Mouse (Mus musculus): ENCODE data around the gene Zw10. TPM values are rescaled to one million over a fixed set of nuclear protein-coding genes. Genes with fewer than 3 reads are reported as not detected.

Gene Zw10
- total and polyA plus RNA-seq, 3 experiments = 26.5 to 31.0 TPM; not detected in 1

DNA sequence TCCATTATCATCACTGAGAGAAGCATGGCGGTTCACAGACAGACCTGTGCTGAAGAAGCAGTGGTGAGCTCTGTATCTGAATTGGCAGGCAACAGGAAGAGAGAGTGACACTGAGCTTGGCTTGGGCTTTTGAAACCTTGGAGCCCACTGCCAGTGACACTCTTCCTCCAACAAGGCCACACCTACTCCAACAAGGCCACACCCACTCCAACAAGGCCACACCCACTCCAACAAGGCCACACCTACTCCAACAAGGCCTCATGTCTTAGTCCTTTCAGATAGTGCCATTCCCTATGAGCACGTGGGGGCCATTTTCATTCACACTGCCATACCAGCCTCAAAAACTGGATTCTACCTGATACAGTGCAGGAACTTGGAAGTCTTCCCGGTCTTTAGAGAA, 43.5 kb downstream of the Zw10 start:
- no peaks in the 10 kb centered on the region for H3K36me3 ChIP-seq (ENCODE audit: control insufficient read depth in 1 of 2, insufficient read depth in 2 of 2, low read length in 2 of 2)
- no peaks in the 10 kb centered on the region for H3K27me3 ChIP-seq (ENCODE audit: control insufficient read depth in 1 of 2, insufficient read depth in 2 of 2, low read length in 2 of 2)
- H3K79me2 ChIP-seq (ENCODE audit: control insufficient read depth, insufficient read depth, low read length, poor library complexity) = no peaks in the 10 kb centered on the region
- H3K4me1 ChIP-seq (ENCODE audit: control insufficient read depth in 1 of 2, insufficient read depth in 2 of 2, low read length in 2 of 2) = peaks cover 2 to 5% of the 10 kb centered on the region in 2 experiments; a peak in 3 of 4 replicates
- H3K9me3 ChIP-seq (replicated peaks; ENCODE audit: insufficient read depth, low read length) = no peaks in the 10 kb centered on the region
- TF ChIP-seq E2F4 (IDR thresholded peaks at IDR 0.05; ENCODE audit: borderline replicate concordance, low read depth, low read length) = no peak
- no peak for TF ChIP-seq CHD2 (IDR thresholded peaks at IDR 0.05; ENCODE audit: low read length)
- no peak for TF ChIP-seq CTCF (IDR thresholded peaks at IDR 0.05 in 2 of 3, conservative IDR thresholded peaks at IDR 0.05 in 1 of 3; ENCODE audit: control insufficient read depth in 1 of 3, insufficient read depth in 1 of 3, low read depth in 2 of 3, low read length in 3 of 3, poor library complexity in 1 of 3, severe bottlenecking in 1 of 3)
- TF ChIP-seq ELF1 (IDR thresholded peaks at IDR 0.05; ENCODE audit: low read depth, low read length) = no peak
- TF ChIP-seq TAL1 (IDR thresholded peaks at IDR 0.05; ENCODE audit: low read length) = no peak
- TF ChIP-seq TCF12 (IDR thresholded peaks at IDR 0.05; ENCODE audit: low read depth, low read length) = no peak
- TF ChIP-seq RCOR1 (IDR thresholded peaks at IDR 0.05; ENCODE audit: low read depth, low read length) = no peak
- TF ChIP-seq USF2 (IDR thresholded peaks at IDR 0.05; ENCODE audit: borderline replicate concordance in 1 of 2, insufficient read depth in 1 of 2, low read depth in 1 of 2, low read length in 2 of 2) = no peak
- no peak for TF ChIP-seq ZNF384 (IDR thresholded peaks at IDR 0.05; ENCODE audit: low read depth, low read length)
- TF ChIP-seq ZC3H11A (IDR thresholded peaks at IDR 0.05; ENCODE audit: low read depth, low read length) = no peak
- TF ChIP-seq TBP (IDR thresholded peaks at IDR 0.05; ENCODE audit: low read depth, low read length) = no peak
- TF ChIP-seq USF1 (IDR thresholded peaks at IDR 0.05; ENCODE audit: low read depth, low read length) = no peak
- no peak for TF ChIP-seq MYB (IDR thresholded peaks at IDR 0.05; ENCODE audit: low read depth, low read length)
- TF ChIP-seq JUND (IDR thresholded peaks at IDR 0.05; ENCODE audit: low read depth, low read length) = no peak
- no peak for TF ChIP-seq MAZ (IDR thresholded peaks at IDR 0.05; ENCODE audit: low read depth, low read length)
- no peak for TF ChIP-seq KAT2A (conservative IDR thresholded peaks at IDR 0.05; ENCODE audit: low read depth, low read length)
- no peak for TF ChIP-seq EP300 (IDR thresholded peaks at IDR 0.05; ENCODE audit: low read depth in 1 of 2, low read length in 2 of 2)
- no peak for DNase-seq (ENCODE audit: low read depth, low spot score)
- no peak overlapping the region for H3K4me3 ChIP-seq (ENCODE audit: control insufficient read depth in 1 of 2, insufficient read depth in 1 of 2, low read depth in 2 of 2, low read length in 2 of 2)
- no peak overlapping the region for H3K9ac ChIP-seq (ENCODE audit: control insufficient read depth, low read depth, low read length, poor library complexity, severe bottlenecking)
- no peak overlapping the region for H3K27ac ChIP-seq (ENCODE audit: control insufficient read depth, low read depth, low read length)

DNA sequence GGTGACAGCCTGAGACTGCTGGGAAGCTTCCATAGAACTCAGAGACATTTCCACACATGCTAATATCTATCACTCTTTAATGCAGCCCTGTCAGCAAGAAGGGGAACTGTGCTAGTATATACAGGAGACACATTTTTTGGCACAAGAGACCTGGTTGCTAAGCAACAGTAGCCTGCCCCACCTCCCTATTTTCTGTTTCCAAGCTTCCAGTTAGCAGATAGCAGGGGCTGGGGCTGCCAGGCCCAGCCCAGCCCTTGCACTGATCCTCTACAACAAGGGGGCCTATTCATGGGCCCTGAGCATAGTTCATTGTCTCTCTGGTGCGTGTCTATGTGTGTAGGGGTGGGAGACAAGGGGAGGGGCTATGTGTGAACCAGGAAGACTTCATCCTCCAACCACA, 46.9 kb downstream of the Zw10 start:
- Histone ChIP-seq H3K27me3 (ENCODE audit: control insufficient read depth in 1 of 2, insufficient read depth in 2 of 2, low read length in 2 of 2) (no peaks in the 10 kb centered on the region), H3K79me2 (ENCODE audit: control insufficient read depth, insufficient read depth, low read length, poor library complexity) (no peaks in the 10 kb centered on the region), H3K4me3 (ENCODE audit: control insufficient read depth in 1 of 2, insufficient read depth in 1 of 2, low read depth in 2 of 2, low read length in 2 of 2) (no peak overlapping the region), H3K4me1 (ENCODE audit: control insufficient read depth in 1 of 2, insufficient read depth in 2 of 2, low read length in 2 of 2) (no peaks in the 10 kb centered on the region), H3K9me3 (replicated peaks; ENCODE audit: insufficient read depth, low read length) (no peaks in the 10 kb centered on the region), H3K36me3 (ENCODE audit: control insufficient read depth in 1 of 2, insufficient read depth in 2 of 2, low read length in 2 of 2) (no peaks in the 10 kb centered on the region), H3K9ac (ENCODE audit: control insufficient read depth, low read depth, low read length, poor library complexity, severe bottlenecking) (no peak overlapping the region), H3K27ac (ENCODE audit: control insufficient read depth, low read depth, low read length) (no peak overlapping the region)
- no peak for DNase-seq (ENCODE audit: low read depth, low spot score)
- TF ChIP-seq POLR2AphosphoS2 (IDR thresholded peaks at IDR 0.05; ENCODE audit: low read length) (no peak), KAT2A (conservative IDR thresholded peaks at IDR 0.05; ENCODE audit: low read depth, low read length) (no peak), TAL1 (IDR thresholded peaks at IDR 0.05; ENCODE audit: low read length) (no peak), MEF2A (IDR thresholded peaks at IDR 0.05; ENCODE audit: extremely low read depth, insufficient replicate concordance, low read depth, low read length, poor library complexity, severe bottlenecking) (no peak), HCFC1 (IDR thresholded peaks at IDR 0.05; ENCODE audit: low read depth, low read length) (no peak), NRF1 (IDR thresholded peaks at IDR 0.05; ENCODE audit: insufficient read depth, low read depth, low read length, poor library complexity, severe bottlenecking) (no peak), MYC (IDR thresholded peaks at IDR 0.05; ENCODE audit: low read depth, low read length) (no peak)
